Mouse (Mus musculus): ENCODE data around the gene Ubqln3. TPM values are rescaled to one million over a fixed set of nuclear protein-coding genes. Genes with fewer than 3 reads are reported as not detected.

Gene Ubqln3
- polyA plus RNA-seq, 1 experiment from 2014 or later, result not detected

GRCm38 (mm10) chr7:104103913-104104756 lies 38.9 kb downstream of the Ubqln3 start:
- peaks cover 5% of the 10 kb centered on the region; the same call in 1 of the 2 replicates for H3K4me1 ChIP-seq
- H3K4me3 ChIP-seq, result no peak overlapping the region
- no peak overlapping the region for H3K27ac ChIP-seq
- no peak overlapping the region for H3K4me2 ChIP-seq
- no peaks in the 10 kb centered on the region for H3K36me3 ChIP-seq
- no peak overlapping the region for H3K9ac ChIP-seq
- 28% methylated on average over 4 of the region's 4 CpGs for WGBS (ENCODE audit: insufficient replicate concordance)
- peak; percentile 77 for ATAC-seq
- no peaks in the 10 kb centered on the region for H3K9me3 ChIP-seq (replicated peaks)
- no peaks in the 10 kb centered on the region for H3K27me3 ChIP-seq (replicated peaks)

Other genes starting within 250 kb of the Ubqln3 start
- not detected in 2 replicates for gene Olfr64, start 248.8 kb downstream of the Ubqln3 start, polyA plus RNA-seq (2016; fragmentation: Nextera tagmentation; extraction: Ambion mirVana)
- not detected in 2 replicates for gene Olfr65, start 239.8 kb downstream of the Ubqln3 start, polyA plus RNA-seq (2016; fragmentation: Nextera tagmentation; extraction: Ambion mirVana)
- 0.30 TPM in 1 of 2 replicates, not detected in the other for gene Olfr631, start 214.5 kb downstream of the Ubqln3 start, polyA plus RNA-seq (2016; fragmentation: Nextera tagmentation; extraction: Ambion mirVana)
- gene Olfr632, start 208.9 kb downstream of the Ubqln3 start, polyA plus RNA-seq (2016; fragmentation: Nextera tagmentation; extraction: Ambion mirVana), result 0.17 and 0.35 TPM in 2 replicates
- 0.08 TPM in 1 of 2 replicates, not detected in the other for gene Olfr633, start 198.8 kb downstream of the Ubqln3 start, polyA plus RNA-seq (2016; fragmentation: Nextera tagmentation; extraction: Ambion mirVana)
- not detected in 2 replicates for gene Olfr635, start 172.1 kb downstream of the Ubqln3 start, polyA plus RNA-seq (2016; fragmentation: Nextera tagmentation; extraction: Ambion mirVana)
- gene Olfr638, start 144.5 kb downstream of the Ubqln3 start, polyA plus RNA-seq (2016; fragmentation: Nextera tagmentation; extraction: Ambion mirVana), result not detected in 2 replicates
- not detected in 2 replicates for gene Olfr639, start 126.0 kb downstream of the Ubqln3 start, polyA plus RNA-seq (2016; fragmentation: Nextera tagmentation; extraction: Ambion mirVana)
- gene Olfr640, start 117.7 kb downstream of the Ubqln3 start, polyA plus RNA-seq (2016; fragmentation: Nextera tagmentation; extraction: Ambion mirVana), result not detected in 2 replicates
- gene Olfr641, start 107.8 kb downstream of the Ubqln3 start, polyA plus RNA-seq (2016; fragmentation: Nextera tagmentation; extraction: Ambion mirVana), result not detected in 2 replicates
- not detected in 2 replicates for gene Olfr642, start 90.6 kb downstream of the Ubqln3 start, polyA plus RNA-seq (2016; fragmentation: Nextera tagmentation; extraction: Ambion mirVana)
- not detected in 2 replicates for gene 4930516K23Rik, start 81.8 kb downstream of the Ubqln3 start, polyA plus RNA-seq (2016; fragmentation: Nextera tagmentation; extraction: Ambion mirVana)
- not detected in 2 replicates for gene Olfr644, start 71.4 kb downstream of the Ubqln3 start, polyA plus RNA-seq (2016; fragmentation: Nextera tagmentation; extraction: Ambion mirVana)
- not detected in 2 replicates for gene Olfr645, start 57.8 kb downstream of the Ubqln3 start, polyA plus RNA-seq (2016; fragmentation: Nextera tagmentation; extraction: Ambion mirVana)
- not detected in 2 replicates for gene Olfr646, start 38.4 kb downstream of the Ubqln3 start, polyA plus RNA-seq (2016; fragmentation: Nextera tagmentation; extraction: Ambion mirVana)
- not detected in 2 replicates for gene Ubqln5, start 13.5 kb downstream of the Ubqln3 start, polyA plus RNA-seq (2016; fragmentation: Nextera tagmentation; extraction: Ambion mirVana)
- not detected in 2 replicates for gene Olfr643, start 5.9 kb downstream of the Ubqln3 start, polyA plus RNA-seq (2016; fragmentation: Nextera tagmentation; extraction: Ambion mirVana)
- gene Ubqlnl, start 7.3 kb upstream of the Ubqln3 start, polyA plus RNA-seq (2016; fragmentation: Nextera tagmentation; extraction: Ambion mirVana), result not detected in 2 replicates
- gene Olfm5, start 21.6 kb upstream of the Ubqln3 start, polyA plus RNA-seq (2016; fragmentation: Nextera tagmentation; extraction: Ambion mirVana), result not detected in 2 replicates
- 0.05 and 0.11 TPM in 2 replicates for gene Olfr648, start 40.1 kb upstream of the Ubqln3 start, polyA plus RNA-seq (2016; fragmentation: Nextera tagmentation; extraction: Ambion mirVana)
- gene Olfr649, start 52.7 kb upstream of the Ubqln3 start, polyA plus RNA-seq (2016; fragmentation: Nextera tagmentation; extraction: Ambion mirVana), result not detected in 2 replicates
- gene Trim6, start 75.5 kb upstream of the Ubqln3 start, polyA plus RNA-seq (2016; fragmentation: Nextera tagmentation; extraction: Ambion mirVana), result 1.6 and 1.7 TPM in 2 replicates
- 1.2 and 1.7 TPM in 2 replicates for gene Trim34a, start 101.2 kb upstream of the Ubqln3 start, polyA plus RNA-seq (2016; fragmentation: Nextera tagmentation; extraction: Ambion mirVana)
- 0.33 and 0.38 TPM in 2 replicates for gene Trim5, start 144.8 kb upstream of the Ubqln3 start, polyA plus RNA-seq (2016; fragmentation: Nextera tagmentation; extraction: Ambion mirVana)
- 3.2 and 4.3 TPM in 2 replicates for gene Trim12a, start 172.2 kb upstream of the Ubqln3 start, polyA plus RNA-seq (2016; fragmentation: Nextera tagmentation; extraction: Ambion mirVana)
- gene Trim34b, start 186.2 kb upstream of the Ubqln3 start, polyA plus RNA-seq (2016; fragmentation: Nextera tagmentation; extraction: Ambion mirVana), result not detected in 2 replicates
- 1.2 and 1.4 TPM in 2 replicates for gene Trim12c, start 210.1 kb upstream of the Ubqln3 start, polyA plus RNA-seq (2016; fragmentation: Nextera tagmentation; extraction: Ambion mirVana)
- 0.11 TPM in 1 of 2 replicates, not detected in the other for gene Trim30b, start 226.6 kb upstream of the Ubqln3 start, polyA plus RNA-seq (2016; fragmentation: Nextera tagmentation; extraction: Ambion mirVana)